Mouse (Mus musculus): ENCODE data around the gene Fam133b. TPM values are rescaled to one million over a fixed set of nuclear protein-coding genes. Genes with fewer than 3 reads are reported as not detected.
A peak's percentile ranks its signal among the peaks of the same experiment; 100 is the strongest.

Gene Fam133b
- total and polyA plus RNA-seq, 3 experiments, result 4.1 to 12.1 (median 11.3) TPM

- no peak for DNase-seq
- intact Hi-C loops (cut with DNase I), result loop anchor here (2.0 kb wide), 1 partner anchor 55 kb away; the partner anchor contains the start of genes Pex1 and Rbm48
Observed at GRCm38 (mm10) chr5:3541871-3542270, 1.8 kb upstream of the Fam133b start.

GRCm38 (mm10) chr5:3544480-3544769 lies 792 bp downstream of the Fam133b start:
- peaks cover 10% of the 10 kb centered on the region for H3K4me1 ChIP-seq (ENCODE audit: control insufficient read depth, insufficient read depth, low read length)
- TF ChIP-seq CTCF (IDR thresholded peaks at IDR 0.05), result no peak
- no peak for TF ChIP-seq EP300 (IDR thresholded peaks at IDR 0.05; ENCODE audit: insufficient read depth, low read depth, low read length)
- TF ChIP-seq POLR2A (IDR thresholded peaks at IDR 0.05; ENCODE audit: insufficient read depth, low read depth, low read length), result no peak
- peak overlapping the region; percentile 98 for H3K9ac ChIP-seq (ENCODE audit: low read depth, low read length)
- intact Hi-C loops (cut with DNase I), result no loop called here
- peaks cover 8% of the 10 kb centered on the region for H3K36me3 ChIP-seq (ENCODE audit: control insufficient read depth, insufficient read depth, low read length)
- no peaks in the 10 kb centered on the region for H3K27me3 ChIP-seq (ENCODE audit: control insufficient read depth, insufficient read depth, low read length)
- no peak for DNase-seq
- H3K4me3 ChIP-seq, result peak overlapping the region; percentile 94
- peaks cover 10% of the 10 kb centered on the region for H3K79me2 ChIP-seq (replicated peaks; ENCODE audit: control insufficient read depth, insufficient read depth, low read length)
- H3K27ac ChIP-seq, result peak overlapping the region; percentile 95; the same call in 1 of the 2 replicates
- 9% methylated on average over 7 of the region's 7 CpGs for WGBS

More at GRCm38 (mm10) chr5:3541871-3542270, 1.8 kb upstream of the Fam133b start:
- Histone ChIP-seq H3K4me3 (no peak overlapping the region), H3K27ac (no peak overlapping the region), H3K27me3 (ENCODE audit: control insufficient read depth, insufficient read depth, low read length) (no peaks in the 10 kb centered on the region), H3K4me1 (ENCODE audit: control insufficient read depth, insufficient read depth, low read length) (peaks cover 10% of the 10 kb centered on the region), H3K79me2 (replicated peaks; ENCODE audit: control insufficient read depth, insufficient read depth, low read length) (peaks cover 9% of the 10 kb centered on the region), H3K36me3 (ENCODE audit: control insufficient read depth, insufficient read depth, low read length) (peaks cover 8% of the 10 kb centered on the region), H3K9ac (ENCODE audit: low read depth, low read length) (no peak overlapping the region)
- 80% methylated on average over 6 of the region's 6 CpGs for WGBS
- no peak for TF ChIP-seq POLR2A (IDR thresholded peaks at IDR 0.05; ENCODE audit: insufficient read depth, low read depth, low read length)
- TF ChIP-seq EP300 (IDR thresholded peaks at IDR 0.05; ENCODE audit: insufficient read depth, low read depth, low read length), result no peak
- no peak for TF ChIP-seq CTCF (IDR thresholded peaks at IDR 0.05)

- intact Hi-C loops (cut with DNase I), result no loop called here
- WGBS, result 62% methylated on average over 1 of the region's 1 CpGs
- peaks cover 12% of the 10 kb centered on the region for H3K79me2 ChIP-seq (replicated peaks; ENCODE audit: control insufficient read depth, insufficient read depth, low read length)
- no peak for DNase-seq
- H3K4me3 ChIP-seq, result no peak overlapping the region
- peaks cover 8% of the 10 kb centered on the region for H3K36me3 ChIP-seq (ENCODE audit: control insufficient read depth, insufficient read depth, low read length)
- no peaks in the 10 kb centered on the region for H3K27me3 ChIP-seq (ENCODE audit: control insufficient read depth, insufficient read depth, low read length)
- no peak overlapping the region for H3K9ac ChIP-seq (ENCODE audit: low read depth, low read length)
- no peak overlapping the region for H3K27ac ChIP-seq
- peaks cover 10% of the 10 kb centered on the region for H3K4me1 ChIP-seq (ENCODE audit: control insufficient read depth, insufficient read depth, low read length)
- TF ChIP-seq EP300 (IDR thresholded peaks at IDR 0.05; ENCODE audit: insufficient read depth, low read depth, low read length) (no peak), POLR2A (IDR thresholded peaks at IDR 0.05; ENCODE audit: insufficient read depth, low read depth, low read length) (no peak), CTCF (IDR thresholded peaks at IDR 0.05) (no peak)
Observed at GRCm38 (mm10) chr5:3546226-3546625, 2.6 kb downstream of the Fam133b start.

DNA sequence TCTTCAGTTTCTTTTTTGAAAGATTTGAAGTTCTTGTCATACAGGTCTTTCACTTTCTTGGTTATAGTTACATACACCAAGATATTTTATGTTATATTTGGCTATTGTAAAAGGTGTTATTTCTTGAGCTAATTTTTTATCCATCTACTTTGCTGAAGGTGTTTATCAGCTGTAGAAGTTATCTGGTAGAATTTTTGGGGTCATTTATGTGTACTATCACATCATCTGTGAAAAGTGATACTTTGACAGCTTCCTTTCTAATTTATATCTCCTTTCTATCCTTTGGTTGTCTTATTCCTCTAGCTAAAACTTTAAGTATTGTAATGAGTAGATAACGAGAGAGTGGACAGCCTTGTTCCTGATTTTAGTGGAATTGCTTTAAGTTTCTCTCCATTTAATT lies 7.8 kb downstream of the Fam133b start:
- TF ChIP-seq POLR2A (IDR thresholded peaks at IDR 0.05; ENCODE audit: insufficient read depth, low read depth, low read length) (no peak), EP300 (IDR thresholded peaks at IDR 0.05; ENCODE audit: insufficient read depth, low read depth, low read length) (no peak)
- peaks cover 4% of the 10 kb centered on the region for H3K79me2 ChIP-seq (replicated peaks; ENCODE audit: control insufficient read depth, insufficient read depth, low read length)
- no peak overlapping the region for H3K9ac ChIP-seq (ENCODE audit: low read depth, low read length)
- intact Hi-C loops (cut with DNase I), result no loop called here
- DNase-seq, result no peak
- WGBS, result 95% methylated on average over 1 of the region's 1 CpGs
- no peak overlapping the region for H3K4me3 ChIP-seq
- H3K27ac ChIP-seq, result no peak overlapping the region
- H3K27me3 ChIP-seq (ENCODE audit: control insufficient read depth, insufficient read depth, low read length), result no peaks in the 10 kb centered on the region
- no peaks in the 10 kb centered on the region; the same call in 1 of the 2 replicates for H3K4me1 ChIP-seq (ENCODE audit: control insufficient read depth, insufficient read depth, low read length)
- peaks cover 11% of the 10 kb centered on the region for H3K36me3 ChIP-seq (ENCODE audit: control insufficient read depth, insufficient read depth, low read length)

GRCm38 (mm10) chr5:3554198-3554597 lies 10.6 kb downstream of the Fam133b start:
- Histone ChIP-seq H3K27me3 (ENCODE audit: control insufficient read depth, insufficient read depth, low read length) (no peaks in the 10 kb centered on the region), H3K4me1 (ENCODE audit: control insufficient read depth, insufficient read depth, low read length) (no peaks in the 10 kb centered on the region; the same call in 1 of the 2 replicates), H3K9ac (ENCODE audit: low read depth, low read length) (no peak overlapping the region), H3K4me3 (no peak overlapping the region), H3K79me2 (replicated peaks; ENCODE audit: control insufficient read depth, insufficient read depth, low read length) (peaks cover 2% of the 10 kb centered on the region), H3K36me3 (ENCODE audit: control insufficient read depth, insufficient read depth, low read length) (peaks cover 11% of the 10 kb centered on the region), H3K27ac (no peak overlapping the region)
- intact Hi-C loops (cut with DNase I), result no loop called here
- 73% methylated on average over 2 of the region's 2 CpGs for WGBS
- DNase-seq, result no peak
- TF ChIP-seq CTCF (IDR thresholded peaks at IDR 0.05) (no peak), POLR2A (IDR thresholded peaks at IDR 0.05; ENCODE audit: insufficient read depth, low read depth, low read length) (no peak), EP300 (IDR thresholded peaks at IDR 0.05; ENCODE audit: insufficient read depth, low read depth, low read length) (no peak)

- WGBS, result 99% methylated on average over 4 of the region's 4 CpGs
- intact Hi-C loops (cut with DNase I), result no loop called here
- H3K36me3 ChIP-seq (ENCODE audit: control insufficient read depth, insufficient read depth, low read length), result no peaks in the 10 kb centered on the region; the same call in 1 of the 2 replicates
Observed at GRCm38 (mm10) chr5:3571266-3571665, 27.6 kb downstream of the Fam133b start, which contains the start of gene 1700109H08Rik. 1700109H08Rik (plus strand) TSS chr5:3571566.

More at GRCm38 (mm10) chr5:3571266-3571665, 27.6 kb downstream of the Fam133b start, which contains the start of gene 1700109H08Rik:
- no peak within 1 kb of the TSS for H3K9ac ChIP-seq (ENCODE audit: low read depth, low read length)
- H3K4me3 ChIP-seq, result no peak within 1 kb of the TSS
- H3K79me2 ChIP-seq (replicated peaks; ENCODE audit: control insufficient read depth, insufficient read depth, low read length), result no peaks in the 10 kb centered on the region
- DNase-seq, result no peak
- H3K4me1 ChIP-seq (ENCODE audit: control insufficient read depth, insufficient read depth, low read length), result no peaks in the 10 kb centered on the region
- no peaks in the 10 kb centered on the region for H3K27me3 ChIP-seq (ENCODE audit: control insufficient read depth, insufficient read depth, low read length)
- no peak for TF ChIP-seq EP300 (IDR thresholded peaks at IDR 0.05; ENCODE audit: insufficient read depth, low read depth, low read length)
- TF ChIP-seq CTCF (IDR thresholded peaks at IDR 0.05), result no peak
- no peak for TF ChIP-seq POLR2A (IDR thresholded peaks at IDR 0.05; ENCODE audit: insufficient read depth, low read depth, low read length)
- H3K27ac ChIP-seq, result no peak within 1 kb of the TSS

Measured in heart, adult 2 months (tissue).